Mouse (Mus musculus): ENCODE results near the gene Dnajb7.

DNA sequence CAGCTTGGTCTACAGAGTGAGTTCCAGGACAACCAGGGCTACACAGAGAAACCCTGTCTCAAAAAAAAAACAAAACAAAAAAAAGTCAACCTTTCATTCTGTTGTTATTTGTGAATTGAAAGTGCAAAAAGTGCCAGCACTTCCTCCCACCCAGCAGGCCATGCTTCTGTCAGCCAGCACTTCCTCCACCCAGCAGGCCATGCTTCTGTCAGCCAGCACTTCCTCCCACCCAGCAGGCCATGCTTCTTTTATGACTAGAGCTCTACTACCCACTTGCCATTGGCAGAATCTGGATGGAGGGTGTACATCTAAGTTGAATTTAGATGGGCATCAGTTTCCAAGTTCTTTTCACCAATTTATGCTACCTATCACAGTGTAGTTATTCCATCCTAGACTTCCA is 15.1 kb downstream of the Dnajb7 start:
- no peak for TF ChIP-seq CTCF (IDR thresholded peaks at IDR 0.05; ENCODE audit: control insufficient read depth, insufficient read depth, low read length)
- no peak for TF ChIP-seq POLR2A (IDR thresholded peaks at IDR 0.05; ENCODE audit: borderline replicate concordance, control insufficient read depth, low read depth, low read length)
